Mouse (Mus musculus): ENCODE measurements at regions not wholly inside any gene's neighbourhood (a gene's known extent, or its start where the extent isn't known, plus 50 kb on each side); places are given as distances from the start of the nearest gene placed in this dataset.

DNA sequence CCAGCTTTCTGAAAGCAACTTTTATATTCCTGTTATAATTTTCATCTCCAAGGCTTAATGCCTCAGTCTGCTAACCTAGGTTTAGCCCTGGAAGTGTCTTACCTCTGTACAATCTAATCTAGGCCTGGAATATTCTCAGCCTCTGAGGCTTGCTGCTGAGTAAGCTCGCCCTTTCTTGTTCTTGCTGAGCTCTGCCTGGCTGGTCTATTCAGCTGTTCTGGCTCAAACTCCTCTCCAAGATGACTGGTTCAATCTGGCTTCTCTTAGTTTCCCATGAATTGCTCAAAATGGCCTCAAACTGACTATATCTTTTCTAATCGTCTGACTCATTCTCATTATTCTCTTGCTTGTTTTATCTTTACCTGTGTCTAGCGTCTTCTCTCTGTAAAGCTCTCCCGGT, 122.6 kb upstream of the Hs6st1 start:
- H3K27me3 ChIP-seq (ENCODE audit: insufficient read depth, low read length), result no peaks in the 10 kb centered on the region
- no peaks in the 10 kb centered on the region for H3K36me3 ChIP-seq (ENCODE audit: insufficient read depth, low read length)
- TF ChIP-seq NANOG (IDR thresholded peaks at IDR 0.05; ENCODE audit: borderline replicate concordance, low read length), result no peak
- no peak for TF ChIP-seq CTCF (conservative IDR thresholded peaks at IDR 0.05; ENCODE audit: low read length)
- no peak for TF ChIP-seq POU5F1 (IDR thresholded peaks at IDR 0.05; ENCODE audit: borderline replicate concordance, low read length)
- H3K4me1 ChIP-seq (replicated peaks; ENCODE audit: low read depth, low read length), result peaks cover 56% of the 10 kb centered on the region
- peaks cover 18% of the 10 kb centered on the region for H3K9me3 ChIP-seq (ENCODE audit: low read length)
- H3K4me3 ChIP-seq (replicated peaks; ENCODE audit: low read length), result no peak overlapping the region

DNA sequence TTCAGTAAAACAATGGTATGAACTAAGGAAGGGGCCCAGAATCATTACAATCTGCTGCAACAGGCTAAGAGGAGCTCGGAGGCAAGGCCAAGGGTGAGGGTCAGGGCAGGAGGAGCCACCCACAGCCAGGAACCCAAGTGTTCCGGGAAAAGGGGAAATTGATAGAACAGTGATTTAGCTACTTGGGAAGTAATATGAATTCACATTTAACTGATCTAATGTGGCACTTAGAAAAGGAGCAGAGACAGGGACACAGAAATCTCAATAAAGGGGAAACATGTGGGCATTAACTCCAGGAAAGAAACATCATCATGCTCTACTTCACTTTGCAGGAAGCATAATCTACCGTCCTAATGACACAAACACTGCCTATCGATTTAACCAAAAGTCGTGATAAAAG, 120.1 kb upstream of the Hs6st1 start:
- Histone ChIP-seq H3K9me3 (ENCODE audit: low read length) (peaks cover 11% of the 10 kb centered on the region), H3K36me3 (ENCODE audit: insufficient read depth, low read length) (no peaks in the 10 kb centered on the region), H3K27me3 (ENCODE audit: insufficient read depth, low read length) (no peaks in the 10 kb centered on the region), H3K4me3 (replicated peaks; ENCODE audit: low read length) (no peak overlapping the region), H3K4me1 (replicated peaks; ENCODE audit: low read depth, low read length) (peaks cover 52% of the 10 kb centered on the region)
- TF ChIP-seq NANOG (IDR thresholded peaks at IDR 0.05; ENCODE audit: borderline replicate concordance, low read length), result no peak

DNA sequence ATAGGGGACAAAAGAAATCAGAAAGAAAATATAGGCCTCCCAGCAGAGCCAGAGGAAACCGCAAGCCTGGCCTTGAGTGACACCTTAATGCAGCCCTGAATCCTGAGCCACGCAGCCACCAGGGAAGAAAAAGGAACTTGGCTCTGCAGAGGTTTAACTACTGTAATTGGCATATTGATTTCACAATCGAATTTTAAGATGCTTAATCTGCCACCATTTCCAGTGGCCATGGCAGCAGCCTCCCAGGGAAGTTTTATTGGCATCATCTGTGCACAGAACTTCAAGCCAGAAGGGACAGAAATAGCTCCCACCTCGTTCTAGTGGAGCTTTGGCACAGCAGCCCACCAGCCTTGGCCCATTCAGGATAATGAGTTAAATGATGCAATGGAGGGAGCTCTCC, 117.1 kb upstream of the Hs6st1 start:
- H3K9me3 ChIP-seq (ENCODE audit: low read length), result peaks cover 11% of the 10 kb centered on the region
- no peak for TF ChIP-seq POU5F1 (IDR thresholded peaks at IDR 0.05; ENCODE audit: borderline replicate concordance, low read length)
- TF ChIP-seq NANOG (IDR thresholded peaks at IDR 0.05; ENCODE audit: borderline replicate concordance, low read length), result no peak
- no peak for TF ChIP-seq CTCF (conservative IDR thresholded peaks at IDR 0.05; ENCODE audit: low read length)
- peaks cover 22% of the 10 kb centered on the region for H3K4me1 ChIP-seq (replicated peaks; ENCODE audit: low read depth, low read length)
- H3K4me3 ChIP-seq (replicated peaks; ENCODE audit: low read length), result no peak overlapping the region
- H3K36me3 ChIP-seq (ENCODE audit: insufficient read depth, low read length), result no peaks in the 10 kb centered on the region
- H3K27me3 ChIP-seq (ENCODE audit: insufficient read depth, low read length), result no peaks in the 10 kb centered on the region

DNA sequence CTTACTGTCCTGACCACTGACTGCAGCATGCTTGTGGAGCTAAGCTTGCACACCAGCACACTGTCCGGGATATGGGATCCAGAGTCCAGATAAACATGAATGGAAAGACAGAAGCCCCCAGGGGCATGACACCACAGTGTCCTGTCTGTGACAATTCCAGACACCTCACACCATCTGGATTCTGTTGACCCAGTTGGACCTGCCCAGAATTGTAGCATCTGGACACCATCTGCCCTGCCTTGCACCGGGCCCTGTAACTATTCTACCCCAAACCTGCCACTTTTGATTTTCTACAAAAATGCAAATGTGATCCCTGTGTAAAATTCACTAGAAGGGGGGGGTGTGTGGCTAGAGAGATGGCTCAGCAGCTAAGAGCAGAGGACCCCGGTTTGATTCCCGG, 114.5 kb upstream of the Hs6st1 start:
- Histone ChIP-seq H3K27me3 (ENCODE audit: insufficient read depth, low read length) (no peaks in the 10 kb centered on the region), H3K9me3 (ENCODE audit: low read length) (no peaks in the 10 kb centered on the region), H3K4me3 (replicated peaks; ENCODE audit: low read length) (no peak overlapping the region), H3K4me1 (replicated peaks; ENCODE audit: low read depth, low read length) (peaks cover 18% of the 10 kb centered on the region), H3K36me3 (ENCODE audit: insufficient read depth, low read length) (no peaks in the 10 kb centered on the region)
- TF ChIP-seq CTCF (conservative IDR thresholded peaks at IDR 0.05; ENCODE audit: low read length) (no peak), NANOG (IDR thresholded peaks at IDR 0.05; ENCODE audit: borderline replicate concordance, low read length) (no peak), POU5F1 (IDR thresholded peaks at IDR 0.05; ENCODE audit: borderline replicate concordance, low read length) (no peak)

DNA sequence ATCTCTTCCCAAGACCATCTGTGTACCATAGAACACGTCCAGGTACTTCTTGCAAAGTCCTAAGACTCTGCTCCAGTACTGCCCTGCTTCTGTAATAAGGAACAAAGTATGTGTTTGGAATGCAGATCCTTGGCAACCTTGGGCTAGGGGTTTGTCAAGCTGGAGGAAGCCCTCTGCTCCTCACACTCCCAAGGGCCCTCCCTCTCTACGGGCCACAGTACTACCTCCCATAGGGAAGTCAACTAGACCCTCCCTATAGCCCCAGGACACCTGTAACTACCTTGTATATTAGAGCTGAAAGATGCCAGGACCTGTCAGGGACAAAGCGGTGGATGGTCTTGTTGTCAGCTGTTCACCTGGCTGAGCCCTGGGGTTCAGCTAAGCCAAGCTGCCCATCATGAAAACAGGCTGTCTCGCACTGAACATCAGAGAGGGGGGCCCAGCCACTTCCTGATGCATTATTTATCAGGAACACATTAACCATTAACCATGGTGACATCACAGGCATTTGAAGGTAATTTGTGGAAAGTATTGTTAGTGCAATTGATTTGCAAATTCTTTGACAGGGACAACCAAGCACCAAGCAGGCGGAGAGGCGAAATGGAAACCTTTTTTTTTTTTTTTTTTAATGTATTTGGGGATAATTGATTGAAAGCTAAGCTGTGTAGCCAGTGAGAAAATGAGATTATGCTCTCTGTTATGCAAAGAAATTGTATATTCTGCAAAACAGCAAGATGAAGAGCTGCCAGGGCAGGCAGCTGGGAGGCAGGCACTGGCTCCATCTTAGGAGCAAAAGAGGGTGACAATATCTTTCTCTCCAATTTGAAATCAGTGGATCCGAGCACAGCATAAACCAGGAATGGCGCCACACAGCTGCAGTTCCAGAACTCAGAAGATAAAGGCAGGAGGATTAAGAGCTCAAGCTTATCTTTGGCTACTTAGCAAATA, 110.5 kb upstream of the Hs6st1 start:
- Histone ChIP-seq H3K9me3 (ENCODE audit: low read length) (no peaks in the 10 kb centered on the region), H3K4me3 (replicated peaks; ENCODE audit: low read length) (no peak overlapping the region), H3K36me3 (ENCODE audit: insufficient read depth, low read length) (no peaks in the 10 kb centered on the region), H3K4me1 (replicated peaks; ENCODE audit: low read depth, low read length) (peaks cover 18% of the 10 kb centered on the region), H3K27me3 (ENCODE audit: insufficient read depth, low read length) (no peaks in the 10 kb centered on the region)
- TF ChIP-seq POU5F1 (IDR thresholded peaks at IDR 0.05; ENCODE audit: borderline replicate concordance, low read length) (no peak), CTCF (conservative IDR thresholded peaks at IDR 0.05; ENCODE audit: low read length) (no peak), NANOG (IDR thresholded peaks at IDR 0.05; ENCODE audit: borderline replicate concordance, low read length) (no peak)

DNA sequence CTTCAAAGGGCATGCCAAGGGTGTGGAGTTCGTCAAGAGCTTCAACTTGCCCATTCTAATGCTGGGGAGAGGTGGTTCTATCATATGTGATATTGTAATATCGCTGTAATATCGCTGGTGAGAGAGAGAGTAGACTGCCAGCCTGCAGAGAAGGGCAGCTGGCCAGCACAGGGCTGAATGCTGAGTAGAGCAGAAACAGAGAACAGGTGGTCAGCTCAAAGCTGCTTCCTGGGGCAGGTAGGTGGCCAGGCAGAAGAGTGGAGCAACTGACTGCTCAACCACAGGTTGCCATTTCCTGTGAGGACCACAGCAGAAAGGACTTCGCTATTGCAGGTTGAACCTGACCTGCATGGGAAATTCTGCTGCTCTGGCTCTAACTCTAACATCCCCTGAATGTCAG, 108.5 kb upstream of the Hs6st1 start:
- no peaks in the 10 kb centered on the region for H3K36me3 ChIP-seq (ENCODE audit: insufficient read depth, low read length)
- TF ChIP-seq NANOG (IDR thresholded peaks at IDR 0.05; ENCODE audit: borderline replicate concordance, low read length), result no peak
- no peak for TF ChIP-seq CTCF (conservative IDR thresholded peaks at IDR 0.05; ENCODE audit: low read length)
- TF ChIP-seq POU5F1 (IDR thresholded peaks at IDR 0.05; ENCODE audit: borderline replicate concordance, low read length), result no peak
- peaks cover 22% of the 10 kb centered on the region for H3K4me1 ChIP-seq (replicated peaks; ENCODE audit: low read depth, low read length)
- no peaks in the 10 kb centered on the region for H3K27me3 ChIP-seq (ENCODE audit: insufficient read depth, low read length)
- peaks cover 3% of the 10 kb centered on the region; the same call in 1 of the 2 replicates for H3K9me3 ChIP-seq (ENCODE audit: low read length)
- no peak overlapping the region for H3K4me3 ChIP-seq (replicated peaks; ENCODE audit: low read length)

DNA sequence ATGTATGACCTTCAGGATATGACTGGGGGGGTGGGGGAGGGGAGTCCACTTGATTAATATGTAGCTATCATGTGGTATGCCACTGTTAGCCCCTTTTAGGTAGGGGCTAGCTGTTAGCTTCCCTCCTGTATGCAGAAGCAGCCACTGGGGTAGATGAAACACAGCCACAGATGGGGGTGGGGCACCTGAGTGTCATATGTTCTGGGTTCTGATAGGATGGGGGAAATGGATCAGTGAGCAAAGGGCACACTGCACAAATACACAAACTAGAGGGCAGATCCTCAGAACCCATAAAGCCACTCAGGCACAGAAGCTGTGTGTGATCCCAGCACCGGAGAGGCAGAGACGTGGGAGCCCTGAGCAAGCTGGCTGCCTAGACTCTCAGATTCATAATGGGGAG, 107.4 kb upstream of the Hs6st1 start:
- Histone ChIP-seq H3K9me3 (ENCODE audit: low read length) (peaks cover 11% of the 10 kb centered on the region), H3K27me3 (ENCODE audit: insufficient read depth, low read length) (no peaks in the 10 kb centered on the region), H3K4me3 (replicated peaks; ENCODE audit: low read length) (no peak overlapping the region), H3K4me1 (replicated peaks; ENCODE audit: low read depth, low read length) (peaks cover 22% of the 10 kb centered on the region), H3K36me3 (ENCODE audit: insufficient read depth, low read length) (no peaks in the 10 kb centered on the region)
- TF ChIP-seq NANOG (IDR thresholded peaks at IDR 0.05; ENCODE audit: borderline replicate concordance, low read length), result no peak
- no peak for TF ChIP-seq CTCF (conservative IDR thresholded peaks at IDR 0.05; ENCODE audit: low read length)
- no peak for TF ChIP-seq POU5F1 (IDR thresholded peaks at IDR 0.05; ENCODE audit: borderline replicate concordance, low read length)

DNA sequence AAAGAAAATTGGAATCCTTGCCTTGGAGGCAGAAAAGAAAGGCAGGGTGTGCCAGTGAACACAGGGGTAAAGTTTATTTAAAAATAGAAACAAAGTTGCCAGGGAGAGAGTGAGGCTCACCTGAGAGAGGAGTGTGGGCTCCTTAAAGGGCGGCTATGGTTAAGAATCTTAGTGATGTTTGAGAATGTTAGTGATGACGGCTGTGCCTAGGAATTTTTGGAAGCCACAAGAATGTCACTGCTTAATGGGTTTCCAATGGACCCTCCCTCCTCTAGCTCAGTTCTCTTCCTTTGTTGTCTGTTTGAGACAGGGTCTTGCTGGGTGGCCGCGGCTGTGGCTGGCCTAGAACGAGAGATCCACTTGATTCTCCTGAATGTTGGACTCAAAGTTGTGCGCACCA, 106.3 kb upstream of the Hs6st1 start:
- peaks cover 11% of the 10 kb centered on the region for H3K9me3 ChIP-seq (ENCODE audit: low read length)
- no peak overlapping the region for H3K4me3 ChIP-seq (replicated peaks; ENCODE audit: low read length)
- TF ChIP-seq CTCF (conservative IDR thresholded peaks at IDR 0.05; ENCODE audit: low read length) (no peak), NANOG (IDR thresholded peaks at IDR 0.05; ENCODE audit: borderline replicate concordance, low read length) (no peak), POU5F1 (IDR thresholded peaks at IDR 0.05; ENCODE audit: borderline replicate concordance, low read length) (no peak)
- H3K4me1 ChIP-seq (replicated peaks; ENCODE audit: low read depth, low read length), result peaks cover 22% of the 10 kb centered on the region
- H3K36me3 ChIP-seq (ENCODE audit: insufficient read depth, low read length), result no peaks in the 10 kb centered on the region
- no peaks in the 10 kb centered on the region for H3K27me3 ChIP-seq (ENCODE audit: insufficient read depth, low read length)

DNA sequence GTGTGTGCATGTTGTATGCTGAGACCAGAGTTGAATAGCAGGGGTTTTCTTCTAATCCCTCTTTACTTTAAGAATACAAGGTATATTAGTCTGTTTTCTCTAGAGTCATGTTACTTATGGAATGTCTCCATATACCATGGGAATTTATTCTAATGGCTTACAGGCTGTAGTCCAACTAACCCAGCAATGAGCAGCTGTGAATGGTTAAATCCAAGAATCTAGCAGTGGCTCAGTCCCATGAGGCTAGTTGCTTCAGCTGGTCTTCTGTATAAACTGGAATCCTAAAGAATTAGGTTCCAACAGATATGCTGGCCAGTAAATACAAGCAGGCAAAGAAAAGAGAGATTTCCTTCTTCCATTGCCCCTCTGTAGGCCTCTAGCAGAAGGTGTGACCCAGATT, 99.7 kb upstream of the Hs6st1 start:
- Histone ChIP-seq H3K36me3 (ENCODE audit: insufficient read depth, low read length) (no peaks in the 10 kb centered on the region), H3K4me3 (replicated peaks; ENCODE audit: low read length) (no peak overlapping the region)
- TF ChIP-seq POU5F1 (IDR thresholded peaks at IDR 0.05; ENCODE audit: borderline replicate concordance, low read length) (no peak), NANOG (IDR thresholded peaks at IDR 0.05; ENCODE audit: borderline replicate concordance, low read length) (no peak), CTCF (conservative IDR thresholded peaks at IDR 0.05; ENCODE audit: low read length) (no peak)

More for the DNA sequence above, 99.7 kb upstream of the Hs6st1 start:
- Histone ChIP-seq H3K27me3 (ENCODE audit: insufficient read depth, low read length) (no peaks in the 10 kb centered on the region), H3K4me1 (replicated peaks; ENCODE audit: low read depth, low read length) (peaks cover 16% of the 10 kb centered on the region), H3K9me3 (ENCODE audit: low read length) (peaks cover 11% of the 10 kb centered on the region)

Measured in E14TG2a.4 (cell line).